Mouse (Mus musculus) cerebellum, adult 2 months (tissue): Measurements from ENCODE around the gene Chil1. TPM values are rescaled to one million over a fixed set of nuclear protein-coding genes. Genes with fewer than 3 reads are reported as not detected.

Experiments used
- DNase-seq, 2 experiments: peaks; one replicate each; pipeline ENCODE4 v3.0.0; 2021
- H3K27ac ChIP-seq: fragments of 200-500 bp; 2 replicates; pipeline ENCODE4 v1.5.1; 2012; ENCODE audit warnings: low read length, control low read depth, inconsistent platforms; ENCODE audit not compliant: insufficient read depth
- H3K27me3 ChIP-seq: fragments of 200-500 bp; 2 replicates; pipeline ENCODE4 v1.6.1; 2012; ENCODE audit warnings: inconsistent platforms, mild to moderate bottlenecking, low read length, moderate library complexity; ENCODE audit not compliant: control insufficient read depth, insufficient read depth
- H3K4me1 ChIP-seq: fragments of 200-500 bp; 2 replicates; pipeline ENCODE4 v1.6.1; 2011; ENCODE audit warnings: low read length; ENCODE audit not compliant: control insufficient read depth, insufficient read depth
- H3K4me3 ChIP-seq: fragments of 200-500 bp; replicated peaks from 2 replicates; pipeline ENCODE3; 2011; ENCODE audit warnings: mild to moderate bottlenecking, low read depth, low read length, control low read depth; ENCODE audit not compliant: insufficient read depth
- CTCF ChIP-seq: fragments of 200-500 bp; IDR thresholded peaks from 2 replicates; pipeline ENCODE4 v1.5.1; 2011; ENCODE audit warnings: low read depth, mild to moderate bottlenecking, control low read depth, low read length, moderate library complexity, borderline replicate concordance; ENCODE audit not compliant: insufficient read depth
- POLR2A ChIP-seq: fragments of 200-500 bp; IDR thresholded peaks from 2 replicates; pipeline ENCODE4 v1.6.1; 2011; ENCODE audit warnings: low read length, control low read depth, borderline replicate concordance; ENCODE audit not compliant: insufficient read depth
- WGBS: fragments of 180-500 bp; shearing (Covaris S2); methylation state at CpG from one replicate; pipeline ENCODE4 v1.1.7; 2018; 5-methylcytosine and 5-hydroxymethylcytosine counted together
- polyA plus RNA-seq: library from polyadenylated mRNA; depleted of rRNA; stranded (reverse); fragments of >200 nt; gene quantifications from 2 replicates; pipeline ENCODE4 v1.2.3, GENCODE M21; 2012

The Chil1 gene
- polyA plus RNA-seq, 1 experiment, result 24.2 TPM

- WGBS, result 77% methylated on average over 6 of the region's 6 CpGs
These were observed 19.2 kb downstream of the Chil1 start for GRCm38 (mm10) chr1:134200998-134201686.

GRCm38 (mm10) chr1:134201751-134202420 is 19.9 kb downstream of the Chil1 start:
- WGBS, result 55% methylated on average over 3 of the region's 3 CpGs
- H3K27me3 ChIP-seq, result no peaks in the 10 kb centered on the region
- H3K27ac ChIP-seq, result no peak overlapping the region
- H3K4me1 ChIP-seq, result peaks cover 27% of the 10 kb centered on the region
- DNase-seq, result peak in 1 of 2 experiments; percentile 65
- TF ChIP-seq POLR2A, result no peak
- TF ChIP-seq CTCF, result peak; percentile 75
- no peak overlapping the region for H3K4me3 ChIP-seq

More at GRCm38 (mm10) chr1:134200998-134201686, 19.2 kb downstream of the Chil1 start:
- H3K4me3 ChIP-seq, result no peak overlapping the region
- H3K27ac ChIP-seq, result no peak overlapping the region
- peaks cover 23% of the 10 kb centered on the region for H3K4me1 ChIP-seq
- no peak for TF ChIP-seq CTCF
- no peak for TF ChIP-seq POLR2A
- H3K27me3 ChIP-seq, result no peaks in the 10 kb centered on the region
- DNase-seq, result no peak

GRCm38 (mm10) chr1:134204230-134204629 is 22.3 kb downstream of the Chil1 start:
- Histone ChIP-seq H3K4me3 (no peak overlapping the region), H3K27me3 (no peaks in the 10 kb centered on the region), H3K27ac (0 out of 2 replicates have a peak overlapping the region, but pooled peaks have one; percentile 25), H3K4me1 (peaks cover 33% of the 10 kb centered on the region)
- WGBS, result 53% methylated on average over 13 of the region's 13 CpGs
- no peak for TF ChIP-seq CTCF
- TF ChIP-seq POLR2A, result no peak
- DNase-seq, result no peak

GRCm38 (mm10) chr1:134205296-134206018 is 23.5 kb downstream of the Chil1 start:
- peaks cover 45% of the 10 kb centered on the region for H3K4me1 ChIP-seq
- H3K4me3 ChIP-seq, result no peak overlapping the region
- WGBS, result 17% methylated on average over 9 of the region's 9 CpGs
- H3K27me3 ChIP-seq, result no peaks in the 10 kb centered on the region
- peak overlapping the region; percentile 78 for H3K27ac ChIP-seq
- DNase-seq, result peak; percentile 83 to 89
- TF ChIP-seq POLR2A (no peak), CTCF (no peak)

- Histone ChIP-seq H3K4me1 (peaks cover 51% of the 10 kb centered on the region), H3K4me3 (no peak overlapping the region), H3K27ac (peak overlapping the region; percentile 78), H3K27me3 (no peaks in the 10 kb centered on the region)
- TF ChIP-seq CTCF (no peak), POLR2A (no peak)
- WGBS, result 52% methylated on average over 5 of the region's 5 CpGs
- DNase-seq, result no peak
These were observed 24.1 kb downstream of the Chil1 start for GRCm38 (mm10) chr1:134206085-134206484.

- 30% methylated on average over 6 of the region's 6 CpGs for WGBS
- Histone ChIP-seq H3K4me1 (peaks cover 70% of the 10 kb centered on the region), H3K27ac (peak overlapping the region; percentile 72), H3K27me3 (no peaks in the 10 kb centered on the region), H3K4me3 (no peak overlapping the region)
- peak in 1 of 2 experiments; percentile 64 for DNase-seq
- TF ChIP-seq POLR2A, result no peak
- no peak for TF ChIP-seq CTCF
These were observed 28.3 kb downstream of the Chil1 start for GRCm38 (mm10) chr1:134210179-134210755.

GRCm38 (mm10) chr1:134211043-134211442 is 29.1 kb downstream of the Chil1 start:
- H3K27ac ChIP-seq, result peak overlapping the region; percentile 72
- 17% methylated on average over 6 of the region's 6 CpGs for WGBS
- peak; percentile 62 to 70 for DNase-seq
- TF ChIP-seq POLR2A (no peak), CTCF (no peak)
- H3K4me3 ChIP-seq, result no peak overlapping the region
- H3K4me1 ChIP-seq, result peaks cover 74% of the 10 kb centered on the region
- H3K27me3 ChIP-seq, result no peaks in the 10 kb centered on the region
